Mouse (Mus musculus) MEL (cell line): Measurements from ENCODE around the gene Tm4sf1. TPM values are rescaled to one million over a fixed set of nuclear protein-coding genes. Genes with fewer than 3 reads are reported as not detected.
A peak's percentile ranks its signal among the peaks of the same experiment; 100 is the strongest.

ENCODE experiments used
- DNase-seq: peaks from one replicate; pipeline ENCODE4 v3.0.0; 2011; ENCODE audit warnings: low read depth, low spot score
- H3K27ac ChIP-seq: 2 replicates; pipeline ENCODE4 v1.5.1; 2012; ENCODE audit warnings: low read depth, mild to moderate bottlenecking, control low read depth, low read length, moderate library complexity; ENCODE audit not compliant: control insufficient read depth
- H3K27me3 ChIP-seq, 2 experiments: fragments of 150-350 bp in 1 of 2; sonication (generic) in 1 of 2; 2 replicates each; pipeline ENCODE4 v1.6.1; 2012; ENCODE audit warnings: low read length in 2 of 2, mild to moderate bottlenecking in 2 of 2, improper control_type of control experiment in 1 of 2, moderate library complexity in 1 of 2; ENCODE audit not compliant: insufficient read depth in 2 of 2, control insufficient read depth in 1 of 2
- H3K36me3 ChIP-seq, 2 experiments: 2 replicates each; pipeline ENCODE4 v1.6.1; 2012 to 2014; ENCODE audit warnings: low read length in 2 of 2, improper control_type of control experiment in 1 of 2, inconsistent platforms in 1 of 2, mild to moderate bottlenecking in 1 of 2; ENCODE audit not compliant: insufficient read depth in 2 of 2, control insufficient read depth in 1 of 2
- H3K4me1 ChIP-seq, 2 experiments: fragments of 150-350 bp in 1 of 2; sonication (generic) in 1 of 2; 2 replicates each; pipeline ENCODE4 v1.6.1; 2012; ENCODE audit warnings: low read length in 2 of 2, improper control_type of control experiment in 1 of 2, mild to moderate bottlenecking in 1 of 2; ENCODE audit not compliant: insufficient read depth in 2 of 2, control insufficient read depth in 1 of 2
- H3K4me3 ChIP-seq, 2 experiments: fragments of 150-350 bp in 1 of 2; sonication (generic) in 1 of 2; 2 replicates each; pipeline ENCODE4 v1.5.1; 2012; ENCODE audit warnings: low read depth in 2 of 2, low read length in 2 of 2, mild to moderate bottlenecking in 2 of 2, moderate library complexity in 2 of 2, control low read depth in 1 of 2, improper control_type of control experiment in 1 of 2; ENCODE audit not compliant: control insufficient read depth in 1 of 2, insufficient read depth in 1 of 2
- H3K79me2 ChIP-seq: 2 replicates; pipeline ENCODE4 v1.6.1; 2012; ENCODE audit warnings: mild to moderate bottlenecking, low read length, moderate library complexity; ENCODE audit not compliant: control insufficient read depth, poor library complexity, insufficient read depth
- H3K9ac ChIP-seq: 2 replicates; pipeline ENCODE4 v1.6.1; 2012; ENCODE audit warnings: low read depth, mild to moderate bottlenecking, control low read depth, low read length, moderate library complexity; ENCODE audit not compliant: control insufficient read depth, poor library complexity, severe bottlenecking
- H3K9me3 ChIP-seq: fragments of 150-350 bp; sonication (generic); replicated peaks from 2 replicates; pipeline ENCODE4 v1.6.1; 2012; ENCODE audit warnings: mild to moderate bottlenecking, low read length, improper control_type of control experiment, moderate library complexity; ENCODE audit not compliant: insufficient read depth
- CTCF ChIP-seq, 3 experiments: IDR thresholded peaks in 2 of 3; conservative IDR thresholded peaks in 1 of 3; 2 replicates each; pipeline ENCODE4 v1.5.1; 2011 to 2012; ENCODE audit warnings: low read length in 3 of 3, low read depth in 2 of 3, mild to moderate bottlenecking in 2 of 3, improper control_type of control experiment in 1 of 3, inconsistent platforms in 1 of 3, mixed read lengths in 1 of 3, moderate library complexity in 1 of 3; ENCODE audit not compliant: control insufficient read depth in 1 of 3, insufficient read depth in 1 of 3, poor library complexity in 1 of 3, severe bottlenecking in 1 of 3
- E2F4 ChIP-seq: IDR thresholded peaks from 2 replicates; pipeline ENCODE4 v1.6.1; 2011; ENCODE audit warnings: low read depth, low read length, improper control_type of control experiment, borderline replicate concordance
- ELF1 ChIP-seq: IDR thresholded peaks from 2 replicates; pipeline ENCODE4 v1.6.1; 2014; ENCODE audit warnings: low read depth, mild to moderate bottlenecking, inconsistent platforms, low read length, improper control_type of control experiment, moderate library complexity
- GABPA ChIP-seq: IDR thresholded peaks from 2 replicates; pipeline ENCODE4 v1.6.1; 2012; ENCODE audit warnings: low read depth, mild to moderate bottlenecking, inconsistent platforms, low read length, improper control_type of control experiment, moderate library complexity
- GATA1 ChIP-seq: IDR thresholded peaks from 2 replicates; pipeline ENCODE4 v1.6.1; 2011; ENCODE audit warnings: low read depth, low read length, improper control_type of control experiment
- KAT2A ChIP-seq: conservative IDR thresholded peaks from 2 replicates; pipeline ENCODE4 v1.6.1; 2012; ENCODE audit warnings: low read depth, low read length, improper control_type of control experiment, inconsistent platforms
- MAFK ChIP-seq: IDR thresholded peaks from 2 replicates; pipeline ENCODE4 v1.6.1; 2011; ENCODE audit warnings: low read depth, mild to moderate bottlenecking, low read length, improper control_type of control experiment, borderline replicate concordance
- MAX ChIP-seq: IDR thresholded peaks from 2 replicates; pipeline ENCODE4 v1.6.1; 2011; ENCODE audit warnings: low read length, improper control_type of control experiment
- MAZ ChIP-seq: IDR thresholded peaks from 2 replicates; pipeline ENCODE4 v1.6.1; 2012; ENCODE audit warnings: low read depth, mild to moderate bottlenecking, inconsistent platforms, low read length, improper control_type of control experiment
- MEF2A ChIP-seq: IDR thresholded peaks from 2 replicates; pipeline ENCODE4 v1.6.1; 2014; ENCODE audit warnings: low read depth, mild to moderate bottlenecking, inconsistent platforms, low read length, improper control_type of control experiment; ENCODE audit not compliant: poor library complexity, insufficient replicate concordance, severe bottlenecking; ENCODE audit errors: extremely low read depth
- MYB ChIP-seq: IDR thresholded peaks from 2 replicates; pipeline ENCODE4 v1.6.1; 2011; ENCODE audit warnings: mild to moderate bottlenecking, low read depth, low read length, improper control_type of control experiment
- RAD21 ChIP-seq: IDR thresholded peaks from 2 replicates; pipeline ENCODE4 v1.6.1; 2011; ENCODE audit warnings: mild to moderate bottlenecking, low read depth, low read length, improper control_type of control experiment
- RCOR1 ChIP-seq: IDR thresholded peaks from 2 replicates; pipeline ENCODE4 v1.6.1; 2012; ENCODE audit warnings: low read depth, mild to moderate bottlenecking, inconsistent platforms, low read length, improper control_type of control experiment
- SMC3 ChIP-seq: IDR thresholded peaks from 2 replicates; pipeline ENCODE4 v1.6.1; 2011; ENCODE audit warnings: low read depth, low read length, improper control_type of control experiment
- TAL1 ChIP-seq: IDR thresholded peaks from 2 replicates; pipeline ENCODE4 v1.6.1; 2012; ENCODE audit warnings: mild to moderate bottlenecking, inconsistent platforms, low read length, moderate library complexity, mixed read lengths
- TBP ChIP-seq: IDR thresholded peaks from 2 replicates; pipeline ENCODE4 v1.8.0; 2011; ENCODE audit warnings: low read depth, low read length, improper control_type of control experiment
- ZC3H11A ChIP-seq: IDR thresholded peaks from 2 replicates; pipeline ENCODE4 v1.6.1; 2012; ENCODE audit warnings: low read depth, mild to moderate bottlenecking, inconsistent platforms, low read length, improper control_type of control experiment
- polyA plus RNA-seq, 2 experiments: library from polyadenylated mRNA; stranded (reverse) in 1 of 2; unstranded in 1 of 2; fragments of >175 nt in 1 of 2; fragments of >200 nt in 1 of 2; gene quantifications; 2 replicates each; pipeline versions ENCODE4 v1.2.1 to v1.2.4; 2012; ENCODE audit warnings: low replicate concordance in 2 of 2, low read depth in 1 of 2; ENCODE audit not compliant: insufficient read length in 2 of 2, insufficient read depth in 1 of 2, missing spikeins in 1 of 2
- total RNA-seq: library from RNA; depleted of rRNA; stranded (reverse); fragments of 300-350 nt; gene quantifications from 2 replicates; pipeline ENCODE4 v1.2.3, GENCODE M21; 2012

The Tm4sf1 gene
- total and polyA plus RNA-seq, 3 experiments: not detected

GRCm38 (mm10) chr3:57267559-57268173 lies 34.1 kb downstream of the Tm4sf1 start:
- H3K4me3 ChIP-seq: no peak overlapping the region
- H3K36me3 ChIP-seq: no peaks in the 10 kb centered on the region
- H3K4me1 ChIP-seq: no peaks in the 10 kb centered on the region
- no peaks in the 10 kb centered on the region for H3K27me3 ChIP-seq
- H3K9me3 ChIP-seq: no peaks in the 10 kb centered on the region
- no peak overlapping the region for H3K27ac ChIP-seq
- DNase-seq: peak; percentile 35
- TF ChIP-seq SMC3 (peak; percentile 64), KAT2A (no peak), RAD21 (peak; percentile 61), GABPA (no peak), CTCF (IDR thresholded peaks at IDR 0.05 in 2 of 3, conservative IDR thresholded peaks at IDR 0.05 in 1 of 3; ENCODE audit: control insufficient read depth in 1 of 3, insufficient read depth in 1 of 3, low read depth in 2 of 3, low read length in 3 of 3, poor library complexity in 1 of 3, severe bottlenecking in 1 of 3) (peak; percentile 51 to 71 (median 62)), ZC3H11A (peak; percentile 28; the same call in 1 of the 2 replicates), MAX (no peak)
- TF ChIP-seq, all 39 proteins: peak for 4
- Histone ChIP-seq H3K9ac (no peak overlapping the region), H3K79me2 (no peaks in the 10 kb centered on the region)

- no peak for TF ChIP-seq TAL1
- TF ChIP-seq MAZ: no peak
- no peak for TF ChIP-seq SMC3
- no peak for TF ChIP-seq GATA1
- no peak for TF ChIP-seq MEF2A
- Histone ChIP-seq H3K27me3 (no peaks in the 10 kb centered on the region), H3K36me3 (no peaks in the 10 kb centered on the region), H3K4me1 (no peaks in the 10 kb centered on the region), H3K79me2 (no peaks in the 10 kb centered on the region), H3K9ac (no peak overlapping the region), H3K9me3 (no peaks in the 10 kb centered on the region), H3K27ac (no peak overlapping the region), H3K4me3 (no peak overlapping the region)
- DNase-seq: no peak
Observed at GRCm38 (mm10) chr3:57253041-57253440, 48.7 kb downstream of the Tm4sf1 start.

DNA sequence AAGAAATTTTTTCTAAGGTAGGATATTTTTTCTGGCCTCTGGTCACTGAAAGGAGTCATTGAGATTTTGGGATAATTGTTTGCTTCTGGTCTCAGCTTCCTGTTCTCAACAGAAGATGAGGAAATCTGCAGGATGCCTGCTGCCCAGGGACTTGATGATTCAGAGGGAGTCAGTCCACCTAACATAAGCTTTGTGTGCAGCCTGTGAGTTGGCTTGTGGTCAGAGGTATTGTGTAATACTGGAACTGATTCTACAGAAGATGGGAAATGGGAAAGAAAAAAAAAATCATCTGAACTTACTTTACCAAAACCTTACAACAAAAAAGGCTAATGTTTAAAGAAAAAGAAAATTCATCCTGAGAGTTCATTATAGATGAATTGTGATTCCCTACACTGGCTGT lies 49.2 kb downstream of the Tm4sf1 start:
- Histone ChIP-seq H3K4me1 (no peaks in the 10 kb centered on the region), H3K36me3 (no peaks in the 10 kb centered on the region), H3K9ac (no peak overlapping the region), H3K4me3 (no peak overlapping the region), H3K79me2 (no peaks in the 10 kb centered on the region), H3K27ac (no peak overlapping the region), H3K9me3 (no peaks in the 10 kb centered on the region), H3K27me3 (no peaks in the 10 kb centered on the region)
- no peak for DNase-seq
- TF ChIP-seq TAL1 (no peak), RCOR1 (no peak), MAFK (no peak), ELF1 (no peak), E2F4 (no peak), TBP (no peak), MYB (no peak), ZC3H11A (no peak)
